Mouse (Mus musculus): ENCODE measurements around the gene Tmem240.
"Not testable (repeated sequence)": the region's sequence is repeated elsewhere in the genome, so short reads cannot be mapped to it uniquely, and the experiment has no call there.

Tmem240 gene

DNA sequence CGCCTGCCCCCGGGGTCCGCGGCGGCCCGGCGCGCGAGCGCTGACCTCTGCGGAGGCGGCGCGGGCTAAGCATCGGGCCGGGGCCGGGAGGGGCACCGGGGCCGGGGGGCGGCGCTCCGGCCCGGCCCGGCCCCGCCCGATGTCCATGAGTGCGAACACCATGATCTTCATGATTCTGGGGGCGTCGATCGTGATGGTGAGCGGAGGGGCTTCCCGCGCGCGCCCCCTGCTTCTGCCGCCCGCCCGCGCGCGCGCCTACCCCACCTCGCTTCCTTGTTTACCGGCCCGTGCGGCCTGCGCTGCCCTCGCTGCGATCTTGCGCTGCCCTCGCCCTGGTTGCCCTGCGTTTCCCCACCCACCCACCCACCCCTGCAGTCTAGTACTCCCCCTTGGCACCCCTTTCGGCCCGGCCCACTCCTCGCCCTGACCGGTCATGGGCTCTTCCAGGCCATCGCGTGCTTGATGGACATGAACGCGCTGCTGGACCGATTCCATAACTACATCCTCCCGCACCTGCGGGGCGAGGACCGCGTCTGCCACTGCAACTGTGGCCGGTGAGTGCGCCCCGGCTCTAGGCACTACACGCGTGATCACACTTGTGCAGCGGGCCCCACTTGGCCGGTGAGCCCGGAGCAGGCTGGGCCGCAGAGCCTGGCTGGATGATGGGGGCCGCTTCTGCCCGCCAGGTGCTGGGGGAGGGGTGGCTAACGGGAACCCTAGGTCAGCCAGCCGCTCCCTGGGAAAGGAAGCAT lies 527 bp downstream of the Tmem240 start:
- peak; percentile 25 for DNase-seq (ENCODE audit: low read depth)

GRCm38 (mm10) chr4:155735788-155736187 lies 1.2 kb downstream of the Tmem240 start:
- DNase-seq (ENCODE audit: low read depth): peak; percentile 22

- DNase-seq (ENCODE audit: low read depth): no peak
Observed at GRCm38 (mm10) chr4:155736421-155736820, 1.8 kb downstream of the Tmem240 start.

DNA sequence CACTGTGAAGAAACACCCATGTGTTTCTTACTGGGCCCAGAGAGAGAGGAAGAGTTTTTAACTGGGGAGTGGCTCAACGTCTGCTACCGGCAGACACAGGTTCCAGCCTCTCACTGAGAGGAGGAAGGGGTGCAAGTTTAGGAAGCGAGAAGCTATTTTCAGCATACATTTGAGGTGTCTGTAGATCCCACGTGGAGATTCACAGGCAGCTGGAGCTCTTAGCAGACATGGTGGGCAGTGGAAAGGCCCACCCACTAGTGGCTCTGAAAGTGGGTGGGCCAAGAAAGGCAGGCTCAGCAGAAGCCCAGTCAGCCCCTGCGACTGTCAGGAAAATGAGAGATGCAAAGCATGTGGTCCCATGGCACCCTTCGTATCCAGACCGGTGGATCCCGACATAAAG lies 3.7 kb downstream of the Tmem240 start:
- no peak for DNase-seq (ENCODE audit: low read depth)

DNA sequence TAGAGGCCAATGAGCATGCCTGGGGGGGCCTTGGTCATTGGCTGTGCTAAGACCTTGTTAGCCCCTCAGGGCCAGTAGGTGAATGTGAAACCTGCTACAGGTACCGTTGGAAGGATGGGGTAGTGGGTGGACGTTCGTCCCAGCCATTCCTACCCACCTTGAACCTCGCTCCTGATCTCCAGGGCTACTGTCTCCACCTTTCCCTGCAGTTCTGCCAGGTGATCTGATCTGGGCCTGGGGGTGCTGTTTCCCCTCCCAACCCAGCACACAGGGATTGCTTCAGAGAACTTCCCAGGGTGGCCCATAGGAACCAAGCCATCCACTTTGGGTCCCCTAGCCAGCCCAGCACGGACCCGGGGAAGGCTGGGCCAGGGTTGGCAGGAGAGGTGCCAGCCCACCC lies 4.6 kb downstream of the Tmem240 start:
- DNase-seq (ENCODE audit: low read depth): no peak

- no peak for DNase-seq (ENCODE audit: low read depth)
Observed at GRCm38 (mm10) chr4:155739741-155740636, 5.4 kb downstream of the Tmem240 start.

DNA sequence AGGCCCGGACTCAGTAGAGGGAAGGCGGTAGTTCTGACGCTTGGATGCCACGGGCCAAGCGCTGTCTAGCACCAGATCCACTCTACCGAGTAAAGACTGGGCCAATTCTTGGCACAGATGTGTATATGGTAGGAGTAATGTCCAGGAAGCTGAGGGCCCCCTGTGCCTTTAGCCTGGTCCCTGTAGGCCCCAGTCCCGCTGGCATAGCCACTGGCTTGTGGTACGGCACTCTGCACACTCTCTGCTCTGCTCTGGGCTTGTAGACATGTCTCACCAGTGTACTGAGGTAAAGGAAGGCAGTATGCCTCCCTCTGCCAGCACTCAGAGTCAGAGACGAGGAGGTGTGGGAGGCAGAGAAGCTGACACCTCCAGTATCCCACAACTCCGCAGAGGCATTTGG lies 6.1 kb downstream of the Tmem240 start:
- not testable (repeated sequence) for DNase-seq (ENCODE audit: low read depth)

DNA sequence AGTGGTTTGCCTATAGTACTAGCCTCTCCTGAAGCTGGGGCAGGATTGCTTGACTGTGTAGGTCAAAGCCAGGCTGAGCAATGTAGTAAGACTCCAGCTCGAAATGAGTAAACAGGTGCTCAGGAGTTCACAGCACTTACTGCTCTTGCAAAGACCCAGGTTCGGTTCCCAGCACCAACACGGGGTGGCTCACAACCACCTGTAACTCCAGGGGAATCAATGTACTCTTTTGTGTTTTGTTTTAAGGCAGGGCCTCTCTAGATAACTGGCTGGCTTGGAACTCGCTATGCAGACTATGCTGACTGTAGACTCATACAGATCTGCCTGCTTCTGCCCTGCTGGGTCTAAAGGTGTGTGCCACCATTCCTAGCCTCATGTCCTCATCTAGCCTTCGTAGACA lies 8.1 kb downstream of the Tmem240 start:
- no peak for DNase-seq (ENCODE audit: low read depth)

DNA sequence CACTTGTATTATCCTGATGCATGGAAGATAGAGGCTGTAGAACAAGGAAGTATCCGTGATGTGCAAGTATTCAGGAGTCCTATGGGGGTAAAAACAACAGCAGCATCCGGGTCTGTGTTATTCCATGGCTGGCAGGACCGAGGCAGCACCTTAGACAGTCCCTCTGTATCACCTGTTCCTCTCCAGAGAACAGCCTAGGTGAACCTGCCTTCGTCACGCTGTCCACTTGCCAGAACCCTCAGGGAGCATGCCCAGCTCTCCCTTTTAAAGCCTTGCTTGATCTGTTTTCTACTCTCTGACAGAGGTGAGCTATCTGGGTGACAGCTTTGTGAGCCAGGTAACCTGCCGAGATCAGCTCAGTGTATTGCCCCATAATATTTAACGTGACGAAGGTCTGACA lies 9.9 kb downstream of the Tmem240 start:
- no peak for DNase-seq (ENCODE audit: low read depth)

GRCm38 (mm10) chr4:155745136-155745535 lies 10.5 kb downstream of the Tmem240 start:
- no peak for DNase-seq (ENCODE audit: low read depth)

GRCm38 (mm10) chr4:155746036-155746548 lies 11.5 kb downstream of the Tmem240 start:
- no peak for DNase-seq (ENCODE audit: low read depth)

GRCm38 (mm10) chr4:155746575-155747490 lies 12.2 kb downstream of the Tmem240 start:
- no peak for DNase-seq (ENCODE audit: low read depth)

GRCm38 (mm10) chr4:155757011-155757410 lies 22.4 kb downstream of the Tmem240 start:
- DNase-seq (ENCODE audit: low read depth): no peak

DNA sequence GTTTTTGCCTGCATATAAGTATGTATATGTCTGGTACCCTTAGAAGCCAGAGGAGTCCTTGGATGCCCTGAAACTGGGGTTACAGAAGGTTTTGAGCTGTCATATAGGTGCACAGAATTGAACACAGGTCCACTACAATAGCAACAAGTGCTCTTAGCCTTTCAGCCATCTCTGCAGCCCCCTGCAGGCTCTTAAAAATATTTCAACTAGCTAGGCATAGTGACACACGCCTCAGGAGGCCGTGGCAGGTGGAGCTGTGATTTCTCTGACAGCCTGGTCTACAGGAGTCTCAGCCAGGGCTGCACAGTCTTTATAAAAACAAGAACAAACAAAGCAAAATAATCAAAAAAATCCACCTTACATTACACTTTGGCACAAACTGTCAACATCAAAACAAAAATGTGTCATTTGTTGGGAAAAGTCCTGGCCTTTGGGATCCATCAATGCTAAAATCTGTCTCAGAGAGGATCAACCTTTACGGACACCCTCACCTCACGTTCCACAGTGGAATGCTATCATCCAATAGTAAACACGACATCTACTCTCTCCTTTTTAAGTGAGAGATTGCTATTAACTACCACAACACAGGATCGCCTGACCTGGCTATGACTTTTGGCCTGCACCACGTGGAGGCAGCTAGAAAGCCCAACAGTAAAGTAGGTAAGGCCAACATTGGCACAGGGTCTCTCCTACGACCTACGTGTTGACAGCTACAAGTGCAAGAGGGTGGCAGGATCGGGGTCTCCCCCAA lies 25.4 kb downstream of the Tmem240 start:
- DNase-seq (ENCODE audit: low read depth): peak; percentile 81

- peak; percentile 98 for DNase-seq (ENCODE audit: low read depth)
Observed at GRCm38 (mm10) chr4:155760613-155761355, 26.2 kb downstream of the Tmem240 start, which contains the start of gene Atad3a. TSS of gene Atad3a (minus strand) at chr4:155761093.

- DNase-seq (ENCODE audit: low read depth): peak; percentile 19
Observed at GRCm38 (mm10) chr4:155761356-155762099, 26.9 kb downstream of the Tmem240 start.

DNA sequence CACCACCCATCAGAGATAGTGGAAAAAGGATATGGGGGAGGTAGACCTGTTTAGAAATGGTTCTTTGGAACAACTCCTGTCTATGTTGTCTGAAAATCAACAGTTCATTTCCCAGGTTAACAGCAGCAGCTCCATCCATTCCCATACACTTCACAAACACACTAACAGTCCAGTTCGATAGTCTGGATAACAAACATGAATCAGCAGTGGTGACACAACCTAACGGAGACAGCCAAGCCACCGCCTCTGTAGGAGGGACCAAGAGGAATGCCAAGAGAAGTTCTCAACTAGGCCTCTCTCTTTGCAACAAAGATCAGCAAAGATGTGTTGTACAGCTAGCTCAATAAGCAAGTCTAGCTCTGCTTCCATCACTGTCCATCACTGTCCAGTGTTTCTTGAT lies 27.8 kb downstream of the Tmem240 start:
- DNase-seq (ENCODE audit: low read depth): peak; percentile 26

DNA sequence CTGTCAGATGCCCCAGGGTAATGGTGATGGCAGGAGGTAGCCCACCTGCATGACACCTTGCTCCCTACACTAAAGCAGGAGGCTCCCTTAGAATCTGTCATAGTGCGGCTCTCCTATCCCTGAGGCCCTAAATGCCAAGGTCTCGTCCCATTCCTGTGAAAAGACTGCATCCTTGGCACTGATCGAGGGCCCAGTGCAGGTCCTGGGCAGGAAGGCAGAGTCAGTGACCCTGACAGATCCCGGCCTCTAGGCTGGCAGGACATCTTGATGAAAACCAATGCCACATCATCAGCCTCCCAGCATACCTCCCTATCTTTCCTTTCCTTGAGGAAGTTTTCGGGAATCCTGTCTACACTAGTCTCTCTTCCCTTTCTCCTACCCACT lies 34.9 kb downstream of the Tmem240 start:
- no peak for DNase-seq (ENCODE audit: low read depth)

GRCm38 (mm10) chr4:155769880-155770512 lies 35.4 kb downstream of the Tmem240 start:
- peak; percentile 88 for DNase-seq (ENCODE audit: low read depth)
